Mouse (Mus musculus) brain, embryonic 14.5 days (tissue): ENCODE measurements around the gene Cenpu.

Experiments
- CTCF ChIP-seq: fragments of 200-500 bp; IDR thresholded peaks from 2 replicates; pipeline ENCODE4 v1.5.1; 2012; ENCODE audit warnings: inconsistent platforms, mild to moderate bottlenecking, moderate library complexity, borderline replicate concordance; ENCODE audit not compliant: insufficient read depth, insufficient read length; ENCODE audit errors: extremely low read depth
- POLR2A ChIP-seq: fragments of 200-500 bp; IDR thresholded peaks from 2 replicates; pipeline ENCODE4 v1.6.1; 2012; ENCODE audit warnings: mild to moderate bottlenecking, inconsistent platforms, borderline replicate concordance; ENCODE audit not compliant: poor library complexity, insufficient read depth, insufficient read length, severe bottlenecking; ENCODE audit errors: extremely low read depth

DNA sequence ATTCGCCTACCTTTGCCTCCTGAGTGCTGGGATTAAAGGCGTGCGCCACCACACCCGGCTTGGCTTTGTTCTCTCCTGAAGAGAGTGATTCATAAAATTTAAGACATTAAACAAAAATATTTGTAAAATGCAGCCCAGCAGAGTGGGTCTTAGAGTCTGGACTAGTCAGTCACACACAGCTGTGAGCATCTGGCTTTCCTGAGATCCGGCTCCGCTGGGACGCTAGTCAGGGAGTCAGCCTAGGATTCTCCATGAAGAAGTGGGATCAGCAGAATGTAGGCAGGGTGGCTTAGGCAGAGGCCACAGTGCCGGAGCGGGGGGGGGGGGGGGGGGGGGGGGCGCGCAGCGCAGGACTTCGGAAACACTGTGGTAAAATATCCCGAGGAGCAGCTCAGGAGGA is 18.8 kb downstream of the Cenpu start:
- TF ChIP-seq CTCF (no peak), POLR2A (no peak)
